Mouse (Mus musculus): ENCODE measurements at regions not wholly inside any gene's neighbourhood (a gene's known extent, or its start where the extent isn't known, plus 50 kb on each side); places are given as distances from the start of the nearest gene placed in this dataset.

- DNase-seq = no peak
Measured at GRCm38 (mm10) chr9:112841473-112841872, 605.7 kb upstream of the Arpp21 start.

GRCm38 (mm10) chr9:112839071-112839793 is 603.5 kb upstream of the Arpp21 start:
- DNase-seq = no peak

GRCm38 (mm10) chr9:112837563-112837962 is 601.8 kb upstream of the Arpp21 start:
- DNase-seq = no peak

- no peak for DNase-seq
Measured at GRCm38 (mm10) chr9:112834441-112835245, 598.9 kb upstream of the Arpp21 start.

- DNase-seq = no peak
Measured at GRCm38 (mm10) chr9:112831102-112831501, 595.4 kb upstream of the Arpp21 start.

GRCm38 (mm10) chr9:112828602-112829001 is 592.9 kb upstream of the Arpp21 start:
- no peak for DNase-seq

GRCm38 (mm10) chr9:112826592-112826991 is 590.9 kb upstream of the Arpp21 start:
- no peak for DNase-seq

GRCm38 (mm10) chr9:112821940-112822339 is 586.2 kb upstream of the Arpp21 start:
- no peak for DNase-seq

GRCm38 (mm10) chr9:112811946-112812345 is 576.2 kb upstream of the Arpp21 start:
- no peak for DNase-seq

- DNase-seq = peak; percentile 5
Measured at GRCm38 (mm10) chr9:112799583-112800220, 564.0 kb upstream of the Arpp21 start.

- peak; percentile 20 for DNase-seq
Measured at GRCm38 (mm10) chr9:112793537-112793936, 557.8 kb upstream of the Arpp21 start.

GRCm38 (mm10) chr9:112771981-112772380 is 536.2 kb upstream of the Arpp21 start:
- DNase-seq = no peak

GRCm38 (mm10) chr9:112744616-112745015 is 508.9 kb upstream of the Arpp21 start:
- no peak for DNase-seq

GRCm38 (mm10) chr9:112743871-112744590 is 508.3 kb upstream of the Arpp21 start:
- DNase-seq = no peak

GRCm38 (mm10) chr9:112735761-112736160 is 500.0 kb upstream of the Arpp21 start:
- no peak for DNase-seq

GRCm38 (mm10) chr9:112725523-112725922 is 489.8 kb upstream of the Arpp21 start:
- DNase-seq = peak; percentile 23

- DNase-seq = no peak
Measured at GRCm38 (mm10) chr9:112725103-112725502, 489.4 kb upstream of the Arpp21 start.

GRCm38 (mm10) chr9:112723346-112723745 is 487.6 kb upstream of the Arpp21 start:
- no peak for DNase-seq

GRCm38 (mm10) chr9:112722501-112722900 is 486.8 kb upstream of the Arpp21 start:
- DNase-seq = no peak

- no peak for DNase-seq
Measured at GRCm38 (mm10) chr9:112715197-112715762, 479.5 kb upstream of the Arpp21 start.

- no peak for DNase-seq
Measured at GRCm38 (mm10) chr9:112678866-112679265, 443.1 kb upstream of the Arpp21 start.

GRCm38 (mm10) chr9:112675232-112675631 is 439.5 kb upstream of the Arpp21 start:
- DNase-seq = no peak

Data from embryo, embryonic 11 days (tissue).